Mouse (Mus musculus): ENCODE results near the gene Trim28.
"Not testable (repeated sequence)": the region's sequence is repeated elsewhere in the genome, so short reads cannot be mapped to it uniquely, and the experiment has no call there.

Gene Trim28

GRCm38 (mm10) chr7:13034148-13034977 is 35.4 kb downstream of the Trim28 start, which contains the start of gene Chmp2a:
Gene Chmp2a, minus strand, starts transcription at chr7:13034807.
- DNase-seq (ENCODE audit: low spot score): peak; percentile 96

GRCm38 (mm10) chr7:13035211-13035855 is 36.4 kb downstream of the Trim28 start:
- DNase-seq (ENCODE audit: low spot score): no peak

GRCm38 (mm10) chr7:13036806-13037205 is 37.9 kb downstream of the Trim28 start:
- no peak for DNase-seq (ENCODE audit: low spot score)

GRCm38 (mm10) chr7:13037366-13037765 is 38.5 kb downstream of the Trim28 start:
- no peak for DNase-seq (ENCODE audit: low spot score)

- peak; percentile 99 for DNase-seq (ENCODE audit: low spot score)
Observed at GRCm38 (mm10) chr7:13037901-13038555, 39.1 kb downstream of the Trim28 start, which contains the start of gene Ube2m. Gene Ube2m, minus strand, starts transcription at chr7:13038275.

- no peak for DNase-seq (ENCODE audit: low spot score)
Observed at GRCm38 (mm10) chr7:13038621-13039169, 39.8 kb downstream of the Trim28 start.

GRCm38 (mm10) chr7:13039181-13039580 is 40.3 kb downstream of the Trim28 start:
- no peak for DNase-seq (ENCODE audit: low spot score)

- DNase-seq (ENCODE audit: low spot score): no peak
Observed at GRCm38 (mm10) chr7:13041256-13041655, 42.3 kb downstream of the Trim28 start.

GRCm38 (mm10) chr7:13042511-13042910 is 43.6 kb downstream of the Trim28 start:
- DNase-seq (ENCODE audit: low spot score): no peak

GRCm38 (mm10) chr7:13043120-13043444 is 44.2 kb downstream of the Trim28 start:
- DNase-seq (ENCODE audit: low spot score): no peak

GRCm38 (mm10) chr7:13043445-13044253 is 44.7 kb downstream of the Trim28 start:
- DNase-seq (ENCODE audit: low spot score): no peak

GRCm38 (mm10) chr7:13044254-13044625 is 45.3 kb downstream of the Trim28 start:
- no peak for DNase-seq (ENCODE audit: low spot score)

- peak; percentile 70 for DNase-seq (ENCODE audit: low spot score)
Observed at GRCm38 (mm10) chr7:13046084-13046483, 47.2 kb downstream of the Trim28 start.

GRCm38 (mm10) chr7:13053001-13053400 is 54.1 kb downstream of the Trim28 start:
- no peak for DNase-seq (ENCODE audit: low spot score)

- no peak for DNase-seq (ENCODE audit: low spot score)
Observed at GRCm38 (mm10) chr7:13053501-13053900, 54.6 kb downstream of the Trim28 start.

- no peak for DNase-seq (ENCODE audit: low spot score)
Observed at GRCm38 (mm10) chr7:13053961-13054286, 55.0 kb downstream of the Trim28 start.

GRCm38 (mm10) chr7:13054287-13055010 is 55.5 kb downstream of the Trim28 start, which contains the start of gene Mzf1:
Gene Mzf1, minus strand, starts transcription at chr7:13054764.
- DNase-seq (ENCODE audit: low spot score): peak; percentile 94

- no peak for DNase-seq (ENCODE audit: low spot score)
Observed at GRCm38 (mm10) chr7:13056913-13057700, 58.2 kb downstream of the Trim28 start.

GRCm38 (mm10) chr7:13059536-13059935 is 60.6 kb downstream of the Trim28 start:
- DNase-seq (ENCODE audit: low spot score): no peak

- DNase-seq (ENCODE audit: low spot score): not testable (repeated sequence)
Observed at GRCm38 (mm10) chr7:13063399-13063798, 64.5 kb downstream of the Trim28 start.
